Mouse (Mus musculus) frontal cortex, postnatal 10 days (tissue): Measurements from ENCODE around the gene Ston1.

Source experiments
- DNase-seq, 2 experiments: peaks; one replicate each; pipeline ENCODE4 v3.0.0; 2022; ENCODE audit warnings: low spot score in 2 of 2, mixed read lengths in 1 of 2

The Ston1 gene

GRCm38 (mm10) chr17:88597222-88598055 lies at the start of gene Ston1:
TSS of gene Ston1 (plus strand) at chr17:88597684.
- DNase-seq: peak in 1 of 2 experiments; percentile 48

- DNase-seq: no peak
Observed at GRCm38 (mm10) chr17:88549411-88550191, 47.9 kb upstream of the Ston1 start.

- no peak for DNase-seq
Observed at GRCm38 (mm10) chr17:88550351-88550750, 47.1 kb upstream of the Ston1 start.

GRCm38 (mm10) chr17:88550981-88551940 lies 46.2 kb upstream of the Ston1 start:
- no peak for DNase-seq

GRCm38 (mm10) chr17:88552556-88552955 lies 44.9 kb upstream of the Ston1 start:
- no peak for DNase-seq

- DNase-seq: no peak
Observed at GRCm38 (mm10) chr17:88553001-88553449, 44.5 kb upstream of the Ston1 start.

- no peak for DNase-seq
Observed at GRCm38 (mm10) chr17:88553473-88554087, 43.9 kb upstream of the Ston1 start.

GRCm38 (mm10) chr17:88556176-88556575 lies 41.3 kb upstream of the Ston1 start:
- DNase-seq: no peak

- no peak for DNase-seq
Observed at GRCm38 (mm10) chr17:88556688-88557087, 40.8 kb upstream of the Ston1 start.

GRCm38 (mm10) chr17:88558168-88558842 lies 39.2 kb upstream of the Ston1 start:
- DNase-seq: peak; percentile 29 to 62

GRCm38 (mm10) chr17:88563611-88564010 lies 33.9 kb upstream of the Ston1 start:
- no peak for DNase-seq

- DNase-seq: no peak
Observed at GRCm38 (mm10) chr17:88569807-88570540, 27.5 kb upstream of the Ston1 start.

- DNase-seq: no peak
Observed at GRCm38 (mm10) chr17:88570784-88571183, 26.7 kb upstream of the Ston1 start.

- DNase-seq: no peak
Observed at GRCm38 (mm10) chr17:88574811-88575210, 22.7 kb upstream of the Ston1 start.

- DNase-seq: no peak
Observed at GRCm38 (mm10) chr17:88578522-88579242, 18.8 kb upstream of the Ston1 start.

- no peak for DNase-seq
Observed at GRCm38 (mm10) chr17:88580556-88580955, 16.9 kb upstream of the Ston1 start.

GRCm38 (mm10) chr17:88581511-88582021 lies 15.9 kb upstream of the Ston1 start:
- no peak for DNase-seq

GRCm38 (mm10) chr17:88582999-88583398 lies 14.5 kb upstream of the Ston1 start:
- DNase-seq: no peak

- no peak for DNase-seq
Observed at GRCm38 (mm10) chr17:88583411-88583810, 14.1 kb upstream of the Ston1 start.
